Mouse (Mus musculus) myocyte (in vitro differentiated cells): ENCODE data around the gene Lgr6. TPM values are rescaled to one million over a fixed set of nuclear protein-coding genes. Genes with fewer than 3 reads are reported as not detected.

Source experiments
- H3K27me3 ChIP-seq: one replicate; pipeline ENCODE4 v1.6.1; 2011; ENCODE audit not compliant: control insufficient read depth, insufficient read depth, insufficient read length
- H3K36me3 ChIP-seq: one replicate; pipeline ENCODE4 v1.6.1; 2011; ENCODE audit not compliant: control insufficient read depth, insufficient read depth
- H3K4me2 ChIP-seq: one replicate; pipeline ENCODE4 v1.6.1; 2011; ENCODE audit warnings: low read depth, control low read depth
- H3K4me3 ChIP-seq: one replicate; pipeline ENCODE4 v1.5.1; 2011; ENCODE audit warnings: mild to moderate bottlenecking, control low read depth, moderate library complexity
- H3K79me2 ChIP-seq: one replicate; pipeline ENCODE4 v1.6.1; 2011; ENCODE audit not compliant: control insufficient read depth, insufficient read depth
- H3ac ChIP-seq: one replicate; pipeline ENCODE4 v1.6.1; 2011; ENCODE audit not compliant: control insufficient read depth, insufficient read length
- CEBPB ChIP-seq: IDR thresholded peaks from 2 replicates; pipeline ENCODE4 v1.6.1; 2011; ENCODE audit warnings: mild to moderate bottlenecking, moderate library complexity; ENCODE audit not compliant: poor library complexity, insufficient read depth, severe bottlenecking
- E2F4 ChIP-seq: IDR thresholded peaks from one replicate; pipeline ENCODE4 v1.6.1; 2011; ENCODE audit warnings: mild to moderate bottlenecking, control low read depth, moderate library complexity; ENCODE audit not compliant: insufficient read depth
- MAX ChIP-seq: IDR thresholded peaks from one replicate; pipeline ENCODE4 v1.6.1; 2011; ENCODE audit warnings: low read depth, mild to moderate bottlenecking, control low read depth
- MYOD1 ChIP-seq, 3 experiments: IDR thresholded peaks; one replicate each; pipeline ENCODE4 v1.6.1; 2011; ENCODE audit warnings: control low read depth in 2 of 3, low read depth in 2 of 3, mild to moderate bottlenecking in 2 of 3, moderate library complexity in 1 of 3; ENCODE audit not compliant: insufficient read length in 2 of 3, control insufficient read depth in 1 of 3
- MYOG ChIP-seq, 3 experiments: IDR thresholded peaks; one replicate each; pipeline ENCODE4 v1.6.1; 2011; ENCODE audit warnings: control low read depth in 2 of 3, low read depth in 2 of 3, mild to moderate bottlenecking in 2 of 3; ENCODE audit not compliant: insufficient read length in 2 of 3, control insufficient read depth in 1 of 3, insufficient read depth in 1 of 3
- POLR2A ChIP-seq: IDR thresholded peaks from one replicate; pipeline ENCODE4 v1.6.1; 2011; ENCODE audit warnings: low read depth, mild to moderate bottlenecking, control low read depth, moderate library complexity; ENCODE audit not compliant: insufficient read length
- POLR2AphosphoS2 ChIP-seq: IDR thresholded peaks from one replicate; pipeline ENCODE4 v1.6.1; 2011; ENCODE audit warnings: low read depth, control low read depth; ENCODE audit not compliant: insufficient read length
- REST ChIP-seq: IDR thresholded peaks from one replicate; pipeline ENCODE4 v1.6.1; 2011; ENCODE audit warnings: mild to moderate bottlenecking, control low read depth, moderate library complexity; ENCODE audit not compliant: insufficient read depth, insufficient read length
- SRF ChIP-seq: IDR thresholded peaks from one replicate; pipeline ENCODE4 v1.6.1; 2011; ENCODE audit warnings: low read depth; ENCODE audit not compliant: control insufficient read depth, insufficient read length
- TCF12 ChIP-seq: IDR thresholded peaks from one replicate; pipeline ENCODE4 v1.6.1; 2011; ENCODE audit warnings: mild to moderate bottlenecking, control low read depth; ENCODE audit not compliant: poor library complexity, insufficient read depth, severe bottlenecking
- TCF3 ChIP-seq: IDR thresholded peaks from one replicate; pipeline ENCODE4 v1.6.1; 2011; ENCODE audit warnings: low read depth, control low read depth; ENCODE audit not compliant: insufficient read length
- USF1 ChIP-seq: IDR thresholded peaks from one replicate; pipeline ENCODE4 v1.6.1; 2011; ENCODE audit warnings: low read depth, mild to moderate bottlenecking, control low read depth, moderate library complexity
- polyA plus RNA-seq: library from polyadenylated mRNA; unstranded; fragments of >200 nt; fragmentation: generic; extraction: Trizol; gene quantifications from one replicate; pipeline ENCODE4 v1.2.1, GENCODE M21; 2012; ENCODE audit warnings: missing spikeins

Gene Lgr6
- polyA plus RNA-seq, 1 experiment = 2.1 TPM

DNA sequence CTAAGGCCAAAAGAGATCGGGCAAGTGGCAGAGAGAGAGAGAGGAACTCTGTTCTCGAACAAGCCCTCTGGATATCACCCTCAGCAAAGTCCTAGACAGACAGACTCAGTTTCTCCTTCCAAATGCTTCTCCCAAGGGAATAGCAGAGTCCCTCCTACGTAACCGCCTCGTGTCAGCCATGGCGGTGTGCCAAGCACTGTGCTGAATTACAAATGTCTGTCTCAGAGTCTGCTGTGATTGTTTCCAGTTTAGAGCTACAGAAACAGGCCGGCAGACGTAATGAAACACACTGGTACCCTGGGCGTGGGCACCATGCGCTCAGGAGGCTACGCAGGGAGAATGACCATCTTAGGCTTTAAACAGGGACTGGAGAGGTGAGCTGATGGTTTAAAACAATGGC, 8.8 kb downstream of the Lgr6 start:
- no peak for TF ChIP-seq USF1
- TF ChIP-seq TCF12 = no peak
- no peak for TF ChIP-seq E2F4
- no peak for TF ChIP-seq REST
- TF ChIP-seq POLR2A = no peak
- no peak for TF ChIP-seq CEBPB
- no peak for TF ChIP-seq MYOG (IDR thresholded peaks at IDR 0.05; ENCODE audit: control insufficient read depth in 1 of 3, insufficient read depth in 1 of 3, insufficient read length in 2 of 3, low read depth in 2 of 3)
- no peak for TF ChIP-seq MYOD1 (IDR thresholded peaks at IDR 0.05; ENCODE audit: control insufficient read depth in 1 of 3, insufficient read length in 2 of 3, low read depth in 2 of 3)
- no peak for TF ChIP-seq TCF3
- no peaks in the 10 kb centered on the region for H3K27me3 ChIP-seq

GRCm38 (mm10) chr1:135095189-135095588, 9.9 kb downstream of the Lgr6 start:
- no peaks in the 10 kb centered on the region for H3K36me3 ChIP-seq
- H3K4me2 ChIP-seq = no peak overlapping the region
- no peak overlapping the region for H3ac ChIP-seq
- H3K79me2 ChIP-seq = no peaks in the 10 kb centered on the region
- no peak for TF ChIP-seq TCF12
- TF ChIP-seq E2F4 = no peak
- TF ChIP-seq POLR2AphosphoS2 = no peak
- TF ChIP-seq USF1 = no peak
- TF ChIP-seq MYOD1 (IDR thresholded peaks at IDR 0.05; ENCODE audit: control insufficient read depth in 1 of 3, insufficient read length in 2 of 3, low read depth in 2 of 3) = no peak
- no peak for TF ChIP-seq TCF3
- TF ChIP-seq POLR2A = no peak
- H3K4me3 ChIP-seq = no peak overlapping the region
- H3K27me3 ChIP-seq = no peaks in the 10 kb centered on the region

More for the DNA sequence above, 8.8 kb downstream of the Lgr6 start:
- no peaks in the 10 kb centered on the region for H3K36me3 ChIP-seq
- no peak overlapping the region for H3ac ChIP-seq
- no peak overlapping the region for H3K4me3 ChIP-seq
- no peaks in the 10 kb centered on the region for H3K79me2 ChIP-seq
- no peak overlapping the region for H3K4me2 ChIP-seq

GRCm38 (mm10) chr1:135094723-135095122, 10.4 kb downstream of the Lgr6 start:
- no peaks in the 10 kb centered on the region for H3K27me3 ChIP-seq
- H3K36me3 ChIP-seq = no peaks in the 10 kb centered on the region

GRCm38 (mm10) chr1:135090914-135091313, 14.2 kb downstream of the Lgr6 start:
- H3K4me2 ChIP-seq = no peak overlapping the region
- no peaks in the 10 kb centered on the region for H3K36me3 ChIP-seq
- TF ChIP-seq CEBPB (0 out of 2 replicates have a peak, but pooled peaks have one; percentile 31), REST (no peak), MAX (no peak), TCF12 (no peak), MYOG (IDR thresholded peaks at IDR 0.05; ENCODE audit: control insufficient read depth in 1 of 3, insufficient read depth in 1 of 3, insufficient read length in 2 of 3, low read depth in 2 of 3) (peak in 1 of 3 experiments; percentile 25), POLR2A (no peak), POLR2AphosphoS2 (no peak), MYOD1 (IDR thresholded peaks at IDR 0.05; ENCODE audit: control insufficient read depth in 1 of 3, insufficient read length in 2 of 3, low read depth in 2 of 3) (peak in 2 of 3 experiments; percentile 64 to 89), TCF3 (no peak), SRF (no peak)
- no peaks in the 10 kb centered on the region for H3K79me2 ChIP-seq
- no peaks in the 10 kb centered on the region for H3K27me3 ChIP-seq
- H3ac ChIP-seq = no peak overlapping the region
- no peak overlapping the region for H3K4me3 ChIP-seq

More at GRCm38 (mm10) chr1:135094723-135095122, 10.4 kb downstream of the Lgr6 start:
- Histone ChIP-seq H3K4me2 (no peak overlapping the region), H3ac (no peak overlapping the region), H3K79me2 (no peaks in the 10 kb centered on the region), H3K4me3 (no peak overlapping the region)
- TF ChIP-seq USF1 (no peak), SRF (no peak), MAX (no peak), POLR2AphosphoS2 (no peak), TCF3 (no peak), TCF12 (no peak), CEBPB (no peak), MYOG (IDR thresholded peaks at IDR 0.05; ENCODE audit: control insufficient read depth in 1 of 3, insufficient read depth in 1 of 3, insufficient read length in 2 of 3, low read depth in 2 of 3) (no peak), E2F4 (no peak), MYOD1 (IDR thresholded peaks at IDR 0.05; ENCODE audit: control insufficient read depth in 1 of 3, insufficient read length in 2 of 3, low read depth in 2 of 3) (no peak), REST (no peak)

DNA sequence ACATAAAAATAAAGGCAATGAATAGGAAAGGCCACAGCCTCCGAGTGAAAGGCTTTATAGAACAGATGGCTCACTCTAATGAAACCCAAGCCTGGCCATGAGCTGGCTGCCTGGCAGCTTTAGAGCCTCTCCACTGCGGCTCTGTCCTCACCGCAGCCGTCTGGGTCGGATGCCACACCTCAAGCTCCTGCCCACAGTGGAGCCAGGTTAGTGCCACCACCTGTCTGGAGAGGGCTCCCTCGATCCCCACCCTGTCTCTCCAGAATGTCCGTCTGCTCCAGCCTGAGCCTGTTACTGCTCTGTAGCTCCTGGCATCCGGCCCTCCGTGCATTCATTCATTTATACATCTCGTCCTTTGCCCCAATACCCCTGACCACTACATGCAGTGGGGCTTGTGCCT, 15.4 kb downstream of the Lgr6 start:
- H3K79me2 ChIP-seq = no peaks in the 10 kb centered on the region
- peak in 2 of 3 experiments; percentile 41 to 82 for TF ChIP-seq MYOD1 (IDR thresholded peaks at IDR 0.05; ENCODE audit: control insufficient read depth in 1 of 3, insufficient read length in 2 of 3, low read depth in 2 of 3)
- TF ChIP-seq POLR2A = no peak
- TF ChIP-seq MYOG (IDR thresholded peaks at IDR 0.05; ENCODE audit: control insufficient read depth in 1 of 3, insufficient read depth in 1 of 3, insufficient read length in 2 of 3, low read depth in 2 of 3) = peak in 1 of 3 experiments; percentile 58
- H3ac ChIP-seq = no peak overlapping the region
- no peak overlapping the region for H3K4me3 ChIP-seq
- H3K27me3 ChIP-seq = no peaks in the 10 kb centered on the region
- H3K4me2 ChIP-seq = no peak overlapping the region
- H3K36me3 ChIP-seq = no peaks in the 10 kb centered on the region
